Mouse (Mus musculus): Measurements from ENCODE around the gene Btbd11.

Btbd11 gene

GRCm38 (mm10) chr10:85421629-85422012 lies 35.0 kb downstream of the Btbd11 start:
- no peak for DNase-seq

GRCm38 (mm10) chr10:85425756-85426155 lies 39.1 kb downstream of the Btbd11 start:
- no peak for DNase-seq

GRCm38 (mm10) chr10:85437217-85437616 lies 50.6 kb downstream of the Btbd11 start:
- peak in 1 of 2 experiments; percentile 6 for DNase-seq

GRCm38 (mm10) chr10:85443371-85443770 lies 56.8 kb downstream of the Btbd11 start:
- DNase-seq, result no peak

- DNase-seq, result no peak
Measured at GRCm38 (mm10) chr10:85445891-85446290, 59.3 kb downstream of the Btbd11 start.

- no peak for DNase-seq
Measured at GRCm38 (mm10) chr10:85446700-85447099, 60.1 kb downstream of the Btbd11 start.

- DNase-seq, result no peak
Measured at GRCm38 (mm10) chr10:85447869-85448268, 61.3 kb downstream of the Btbd11 start.

GRCm38 (mm10) chr10:85451629-85452368 lies 65.2 kb downstream of the Btbd11 start:
- no peak for DNase-seq

GRCm38 (mm10) chr10:85453221-85453775 lies 66.7 kb downstream of the Btbd11 start:
- no peak for DNase-seq

GRCm38 (mm10) chr10:85455985-85456384 lies 69.4 kb downstream of the Btbd11 start:
- DNase-seq, result no peak

- DNase-seq, result no peak
Measured at GRCm38 (mm10) chr10:85458744-85459344, 72.2 kb downstream of the Btbd11 start.

GRCm38 (mm10) chr10:85460736-85461135 lies 74.1 kb downstream of the Btbd11 start:
- no peak for DNase-seq

GRCm38 (mm10) chr10:85464152-85464551 lies 77.5 kb downstream of the Btbd11 start:
- DNase-seq, result no peak

- no peak for DNase-seq
Measured at GRCm38 (mm10) chr10:85465516-85466408, 79.1 kb downstream of the Btbd11 start.

- DNase-seq, result no peak
Measured at GRCm38 (mm10) chr10:85466409-85466761, 79.8 kb downstream of the Btbd11 start.

- DNase-seq, result no peak
Measured at GRCm38 (mm10) chr10:85467393-85467792, 80.8 kb downstream of the Btbd11 start.

- DNase-seq, result no peak
Measured at GRCm38 (mm10) chr10:85468527-85468926, 81.9 kb downstream of the Btbd11 start.

- DNase-seq, result no peak
Measured at GRCm38 (mm10) chr10:85469341-85469740, 82.7 kb downstream of the Btbd11 start.

- DNase-seq, result no peak
Measured at GRCm38 (mm10) chr10:85473265-85473664, 86.7 kb downstream of the Btbd11 start.

GRCm38 (mm10) chr10:85473871-85474270 lies 87.3 kb downstream of the Btbd11 start:
- no peak for DNase-seq

GRCm38 (mm10) chr10:85475642-85476345 lies 89.2 kb downstream of the Btbd11 start:
- no peak for DNase-seq

- no peak for DNase-seq
Measured at GRCm38 (mm10) chr10:85479959-85480625, 93.5 kb downstream of the Btbd11 start.

Measured in thymus, adult 18-20 months (tissue).